Mouse (Mus musculus): ENCODE data around the gene Cracr2a. TPM values are rescaled to one million over a fixed set of nuclear protein-coding genes. Genes with fewer than 3 reads are reported as not detected.

Cracr2a gene
- polyA plus RNA-seq, 1 experiment from 2014 or later, result 0.79 TPM

- no peak overlapping the region for H3K9ac ChIP-seq (replicated peaks; ENCODE audit: low read length)
- WGBS, result 65% methylated on average over 4 of the region's 4 CpGs
- H3K27ac ChIP-seq (replicated peaks; ENCODE audit: low read depth, low read length), result no peak overlapping the region
- no peaks in the 10 kb centered on the region for H3K27me3 ChIP-seq (ENCODE audit: control insufficient read depth, insufficient read depth, low read length)
- no peak overlapping the region for H3K4me2 ChIP-seq (ENCODE audit: low read depth, low read length)
- H3K36me3 ChIP-seq (replicated peaks; ENCODE audit: control insufficient read depth, insufficient read depth, low read depth, low read length), result no peaks in the 10 kb centered on the region
- no peak for DNase-seq (ENCODE audit: low spot score)
- no peaks in the 10 kb centered on the region for H3K4me1 ChIP-seq (ENCODE audit: control insufficient read depth, insufficient read depth, low read length)
- H3K4me3 ChIP-seq (ENCODE audit: low read depth, low read length), result no peak overlapping the region
- no peaks in the 10 kb centered on the region for H3K9me3 ChIP-seq (replicated peaks; ENCODE audit: control insufficient read depth, low read length)
- no peak for ATAC-seq (replicated peaks; ENCODE audit: insufficient number of reproducible peaks, low FRiP score, low TSS enrichment, low read depth)
These were observed 32.3 kb downstream of the Cracr2a start for GRCm38 (mm10) chr6:127593487-127593886.

- no peaks in the 10 kb centered on the region for H3K27me3 ChIP-seq (ENCODE audit: control insufficient read depth, insufficient read depth, low read length)
- no peak overlapping the region for H3K4me3 ChIP-seq (ENCODE audit: low read depth, low read length)
- no peak overlapping the region for H3K4me2 ChIP-seq (ENCODE audit: low read depth, low read length)
- no peak for ATAC-seq (replicated peaks; ENCODE audit: insufficient number of reproducible peaks, low FRiP score, low TSS enrichment, low read depth)
- DNase-seq (ENCODE audit: low spot score), result no peak
- H3K9me3 ChIP-seq (replicated peaks; ENCODE audit: control insufficient read depth, low read length), result no peaks in the 10 kb centered on the region
- no peak overlapping the region for H3K27ac ChIP-seq (replicated peaks; ENCODE audit: low read depth, low read length)
- WGBS, result 75% methylated on average over 6 of the region's 6 CpGs
- H3K9ac ChIP-seq (replicated peaks; ENCODE audit: low read length), result no peak overlapping the region
- H3K4me1 ChIP-seq (ENCODE audit: control insufficient read depth, insufficient read depth, low read length), result no peaks in the 10 kb centered on the region
- H3K36me3 ChIP-seq (replicated peaks; ENCODE audit: control insufficient read depth, insufficient read depth, low read depth, low read length), result no peaks in the 10 kb centered on the region
These were observed 38.1 kb downstream of the Cracr2a start for GRCm38 (mm10) chr6:127599280-127599679.

- no peak overlapping the region for H3K27ac ChIP-seq (replicated peaks; ENCODE audit: low read depth, low read length)
- no peaks in the 10 kb centered on the region; the same call in 1 of the 2 replicates for H3K27me3 ChIP-seq (ENCODE audit: control insufficient read depth, insufficient read depth, low read length)
- no peak overlapping the region for H3K9ac ChIP-seq (replicated peaks; ENCODE audit: low read length)
- no peaks in the 10 kb centered on the region for H3K9me3 ChIP-seq (replicated peaks; ENCODE audit: control insufficient read depth, low read length)
- H3K4me3 ChIP-seq (ENCODE audit: low read depth, low read length), result no peak overlapping the region
- no peaks in the 10 kb centered on the region for H3K36me3 ChIP-seq (replicated peaks; ENCODE audit: control insufficient read depth, insufficient read depth, low read depth, low read length)
- no peak for ATAC-seq (replicated peaks; ENCODE audit: insufficient number of reproducible peaks, low FRiP score, low TSS enrichment, low read depth)
- 58% methylated on average over 15 of the region's 15 CpGs for whole genome bisulfite sequencing
- no peak overlapping the region for H3K4me2 ChIP-seq (ENCODE audit: low read depth, low read length)
- DNase-seq (ENCODE audit: low spot score), result peak; percentile 10
- no peaks in the 10 kb centered on the region for H3K4me1 ChIP-seq (ENCODE audit: control insufficient read depth, insufficient read depth, low read length)
These were observed 44.2 kb downstream of the Cracr2a start for GRCm38 (mm10) chr6:127605067-127606025.

GRCm38 (mm10) chr6:127609673-127610072, 48.5 kb downstream of the Cracr2a start:
- Histone ChIP-seq H3K9ac (replicated peaks; ENCODE audit: low read length) (no peak overlapping the region), H3K27me3 (ENCODE audit: control insufficient read depth, insufficient read depth, low read length) (no peaks in the 10 kb centered on the region; the same call in 1 of the 2 replicates), H3K36me3 (replicated peaks; ENCODE audit: control insufficient read depth, insufficient read depth, low read depth, low read length) (no peaks in the 10 kb centered on the region), H3K4me3 (ENCODE audit: low read depth, low read length) (no peak overlapping the region), H3K9me3 (replicated peaks; ENCODE audit: control insufficient read depth, low read length) (no peaks in the 10 kb centered on the region), H3K4me2 (ENCODE audit: low read depth, low read length) (no peak overlapping the region), H3K27ac (replicated peaks; ENCODE audit: low read depth, low read length) (no peak overlapping the region), H3K4me1 (ENCODE audit: control insufficient read depth, insufficient read depth, low read length) (no peaks in the 10 kb centered on the region)
- ATAC-seq (replicated peaks; ENCODE audit: insufficient number of reproducible peaks, low FRiP score, low TSS enrichment, low read depth) (no peak), DNase-seq (ENCODE audit: low spot score) (no peak)

- Histone ChIP-seq H3K27ac (replicated peaks; ENCODE audit: low read depth, low read length) (no peak overlapping the region), H3K9me3 (replicated peaks; ENCODE audit: control insufficient read depth, low read length) (no peaks in the 10 kb centered on the region), H3K4me2 (ENCODE audit: low read depth, low read length) (no peak overlapping the region), H3K36me3 (replicated peaks; ENCODE audit: control insufficient read depth, insufficient read depth, low read depth, low read length) (no peaks in the 10 kb centered on the region), H3K9ac (replicated peaks; ENCODE audit: low read length) (no peak overlapping the region), H3K27me3 (ENCODE audit: control insufficient read depth, insufficient read depth, low read length) (no peaks in the 10 kb centered on the region), H3K4me1 (ENCODE audit: control insufficient read depth, insufficient read depth, low read length) (no peaks in the 10 kb centered on the region), H3K4me3 (ENCODE audit: low read depth, low read length) (no peak overlapping the region)
- WGBS, result 82% methylated on average over 12 of the region's 12 CpGs
- DNase-seq (ENCODE audit: low spot score) (no peak), ATAC-seq (replicated peaks; ENCODE audit: insufficient number of reproducible peaks, low FRiP score, low TSS enrichment, low read depth) (no peak)
These were observed 50.1 kb downstream of the Cracr2a start for GRCm38 (mm10) chr6:127611216-127611615.

- Histone ChIP-seq H3K9ac (replicated peaks; ENCODE audit: low read length) (no peak overlapping the region), H3K36me3 (replicated peaks; ENCODE audit: control insufficient read depth, insufficient read depth, low read depth, low read length) (no peaks in the 10 kb centered on the region), H3K4me2 (ENCODE audit: low read depth, low read length) (no peak overlapping the region), H3K4me3 (ENCODE audit: low read depth, low read length) (no peak overlapping the region), H3K27ac (replicated peaks; ENCODE audit: low read depth, low read length) (no peak overlapping the region), H3K4me1 (ENCODE audit: control insufficient read depth, insufficient read depth, low read length) (no peaks in the 10 kb centered on the region), H3K27me3 (ENCODE audit: control insufficient read depth, insufficient read depth, low read length) (no peaks in the 10 kb centered on the region), H3K9me3 (replicated peaks; ENCODE audit: control insufficient read depth, low read length) (no peaks in the 10 kb centered on the region)
- 65% methylated on average over 13 of the region's 13 CpGs for WGBS
- ATAC-seq (replicated peaks; ENCODE audit: insufficient number of reproducible peaks, low FRiP score, low TSS enrichment, low read depth) (peak; percentile 32; the same call in 1 of the 2 replicates), DNase-seq (ENCODE audit: low spot score) (no peak)
These were observed 53.2 kb downstream of the Cracr2a start for GRCm38 (mm10) chr6:127614083-127614984.

GRCm38 (mm10) chr6:127616623-127617022, 55.5 kb downstream of the Cracr2a start:
- Histone ChIP-seq H3K27ac (replicated peaks; ENCODE audit: low read depth, low read length) (no peak overlapping the region), H3K27me3 (ENCODE audit: control insufficient read depth, insufficient read depth, low read length) (no peaks in the 10 kb centered on the region), H3K4me2 (ENCODE audit: low read depth, low read length) (no peak overlapping the region), H3K4me3 (ENCODE audit: low read depth, low read length) (no peak overlapping the region), H3K36me3 (replicated peaks; ENCODE audit: control insufficient read depth, insufficient read depth, low read depth, low read length) (no peaks in the 10 kb centered on the region), H3K9ac (replicated peaks; ENCODE audit: low read length) (no peak overlapping the region), H3K9me3 (replicated peaks; ENCODE audit: control insufficient read depth, low read length) (no peaks in the 10 kb centered on the region), H3K4me1 (ENCODE audit: control insufficient read depth, insufficient read depth, low read length) (no peaks in the 10 kb centered on the region)
- 100% methylated on average over 1 of the region's 1 CpGs for WGBS
- ATAC-seq (replicated peaks; ENCODE audit: insufficient number of reproducible peaks, low FRiP score, low TSS enrichment, low read depth) (no peak), DNase-seq (ENCODE audit: low spot score) (no peak)
